Mouse (Mus musculus): ENCODE measurements around the gene Ybx3.

DNA sequence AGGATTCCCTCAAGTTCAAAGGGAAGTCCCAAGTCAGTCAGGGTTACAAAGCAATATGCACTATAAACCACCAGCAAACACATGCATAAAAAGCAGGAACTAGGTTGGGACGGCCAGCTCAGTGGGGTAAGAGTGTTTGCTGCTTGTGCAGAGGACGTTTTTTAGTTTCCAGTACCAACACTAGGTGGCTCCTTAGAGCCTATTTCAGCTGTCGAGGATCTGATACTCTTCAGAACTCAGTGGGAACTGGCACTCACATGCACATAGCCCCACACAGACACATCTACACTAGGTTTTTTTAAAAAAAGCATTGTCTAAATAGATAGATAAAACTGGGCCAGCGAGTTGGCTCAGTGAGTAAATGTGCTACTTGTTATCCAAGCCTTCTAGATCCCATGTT is 21.2 kb downstream of the Ybx3 start:
- TF ChIP-seq CTCF (IDR thresholded peaks at IDR 0.05; ENCODE audit: extremely low read depth, insufficient read depth, low read length) (peak; percentile 66), POLR2A (IDR thresholded peaks at IDR 0.05; ENCODE audit: extremely low read depth, insufficient read depth, low read length) (no peak)
